Mouse (Mus musculus): ENCODE results near the gene Rxfp4.

- no peak for TF ChIP-seq CTCF (IDR thresholded peaks at IDR 0.05; ENCODE audit: low read depth)
- TF ChIP-seq EP300 (IDR thresholded peaks at IDR 0.05; ENCODE audit: low read depth), result no peak
These were observed at the start of gene Rxfp4 for GRCm38 (mm10) chr3:88652846-88653515.
